Mouse (Mus musculus): Measurements from ENCODE around the gene Atp2a1. TPM values are rescaled to one million over a fixed set of nuclear protein-coding genes. Genes with fewer than 3 reads are reported as not detected.
"Not testable (repeated sequence)": the region's sequence is repeated elsewhere in the genome, so short reads cannot be mapped to it uniquely, and the experiment has no call there.

The Atp2a1 gene
- total RNA-seq, 2 experiments from 2014 or later: 0.21 TPM; not detected in 1

DNA sequence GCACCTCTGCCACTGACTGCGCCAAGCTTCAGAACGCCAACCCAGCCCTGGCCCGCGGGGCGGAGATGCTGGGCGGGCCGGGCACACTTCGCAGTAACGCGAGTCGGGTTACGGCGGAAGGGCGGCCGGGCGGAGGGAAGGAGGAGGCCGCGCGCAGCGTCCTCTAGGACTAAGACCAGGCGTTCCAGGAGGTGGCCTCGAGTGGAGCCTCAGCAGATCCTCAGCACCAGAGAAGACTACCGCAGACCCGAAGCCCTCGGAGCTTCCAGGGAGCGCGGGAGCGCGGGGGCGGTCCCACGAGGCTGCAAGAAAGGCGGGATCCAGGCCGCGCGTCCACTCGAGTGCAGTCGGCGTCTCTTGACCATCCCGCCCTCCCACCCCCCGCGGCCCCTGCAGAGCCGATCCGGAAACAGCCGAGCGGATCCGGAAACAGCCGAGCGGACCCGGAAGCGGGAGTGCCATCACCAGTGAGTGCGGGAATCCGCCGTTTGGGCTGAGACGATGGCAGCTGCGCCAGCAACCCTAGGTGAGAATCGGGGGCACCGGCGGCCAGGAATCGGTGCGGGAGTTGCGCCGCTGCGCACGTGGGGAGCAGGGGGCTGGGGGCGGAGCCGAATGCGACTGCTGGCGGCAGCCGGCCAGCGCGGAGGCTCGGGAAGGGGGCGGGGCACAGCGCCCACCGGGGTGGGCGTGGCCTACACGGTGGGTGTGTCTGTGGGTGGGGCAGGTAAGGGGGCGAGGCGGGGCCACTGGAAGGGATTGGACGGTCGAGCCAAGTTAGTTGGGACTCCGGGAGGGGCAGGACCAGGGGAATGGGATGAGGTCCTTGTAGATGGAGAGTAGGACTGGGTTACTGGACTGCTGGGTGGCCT is 34.0 kb downstream of the Atp2a1 start, which contains the start of gene Rabep2:
Gene Rabep2, plus strand, starts transcription at position 129 of the 872 bp plus-strand sequence.
- intact Hi-C loops (cut with DNase I): no loop called here
- peak; percentile 93 to 96 for DNase-seq (ENCODE audit: low spot score in 2 of 2)

DNA sequence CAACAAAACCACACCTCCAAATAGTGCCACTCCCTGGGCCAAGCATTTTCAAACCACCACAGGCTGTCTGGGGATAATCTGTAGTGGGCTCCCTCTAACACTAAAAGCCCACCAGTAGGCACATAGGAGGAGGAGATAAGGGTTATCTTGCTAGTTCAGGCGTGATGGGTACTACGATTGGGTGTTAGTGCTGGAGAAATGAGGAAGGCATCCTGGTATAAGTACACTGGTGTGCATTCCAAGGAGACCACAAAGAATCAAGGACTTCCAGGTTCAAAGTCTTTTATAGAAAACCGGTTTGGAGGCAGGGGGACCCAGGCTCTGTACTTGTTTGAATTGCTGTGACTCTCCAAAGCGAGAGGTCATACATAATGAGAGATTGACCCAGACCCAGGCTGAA is 34.8 kb downstream of the Atp2a1 start:
- DNase-seq (ENCODE audit: low spot score in 2 of 2): no peak
- intact Hi-C loops (cut with DNase I): no loop called here

DNA sequence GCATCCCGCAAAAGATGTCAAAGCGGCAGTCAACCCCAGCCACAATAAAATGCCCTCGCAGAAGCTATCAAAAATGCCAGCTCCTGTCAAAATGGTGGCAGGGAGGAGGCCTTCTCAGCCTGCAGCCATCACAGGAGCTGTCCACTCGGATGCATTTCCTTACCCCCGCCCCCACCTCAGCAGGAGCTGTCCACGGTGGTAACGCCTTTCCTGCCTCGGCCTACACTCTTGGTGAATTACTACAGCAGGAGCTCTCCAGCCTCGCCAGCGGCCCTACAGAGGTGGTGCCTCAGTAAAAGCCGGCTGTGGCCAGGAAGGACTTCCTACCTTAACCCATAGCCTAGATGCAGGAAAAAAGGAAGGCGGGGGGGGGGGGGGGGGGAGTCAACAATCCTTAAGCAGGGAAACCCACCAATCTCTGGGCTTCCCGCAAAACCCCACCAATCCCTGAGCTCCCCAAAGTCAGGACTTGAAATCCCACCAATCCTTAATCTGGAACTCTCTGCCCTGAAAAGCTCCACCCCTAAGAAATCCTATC is 35.5 kb downstream of the Atp2a1 start:
- DNase-seq (ENCODE audit: low spot score in 2 of 2): no peak
- intact Hi-C loops (cut with DNase I): no loop called here

- intact Hi-C loops (cut with DNase I): no loop called here
- no peak for DNase-seq (ENCODE audit: low spot score in 2 of 2)
Measured at GRCm38 (mm10) chr7:126424161-126424560, 38.7 kb downstream of the Atp2a1 start.

DNA sequence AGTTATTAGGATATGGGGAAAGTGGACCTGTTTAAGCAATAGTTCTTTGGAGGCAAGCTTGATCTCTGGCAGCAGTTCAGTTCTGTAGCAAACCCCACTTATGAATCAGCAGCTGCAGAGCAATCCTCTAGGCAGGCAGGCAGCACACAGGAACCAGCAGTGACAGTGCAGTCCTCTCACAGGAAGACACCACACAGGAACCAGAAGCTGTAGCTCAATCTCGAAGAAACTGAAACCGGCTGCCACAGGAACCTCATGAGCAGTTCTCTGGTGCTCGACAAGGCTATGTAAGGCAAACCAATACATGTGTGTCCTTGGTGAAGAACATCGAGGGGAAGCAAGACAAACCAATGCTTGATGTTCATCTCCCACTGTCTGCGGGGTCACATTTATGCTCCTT is 41.2 kb downstream of the Atp2a1 start:
- no peak for DNase-seq (ENCODE audit: low spot score in 2 of 2)
- intact Hi-C loops (cut with DNase I): no loop called here

DNA sequence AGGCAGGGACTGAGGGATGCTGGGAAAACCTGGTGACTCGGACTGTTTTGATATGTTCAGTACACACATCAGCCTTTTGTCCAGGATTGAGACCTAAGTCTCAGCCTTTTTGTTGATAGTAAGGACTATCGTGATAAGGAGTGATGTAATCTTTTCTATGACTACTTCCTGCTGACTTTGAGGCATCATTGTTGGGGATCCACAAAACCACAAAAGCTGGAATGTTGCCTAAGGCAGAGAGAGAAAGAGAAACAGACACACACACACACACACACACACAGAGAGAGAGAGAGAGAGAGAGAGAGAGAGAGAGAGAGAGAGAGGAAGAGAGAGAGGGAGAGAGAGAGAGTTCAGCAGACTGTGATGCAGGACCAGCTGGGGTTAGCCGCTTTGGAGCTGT is 44.4 kb downstream of the Atp2a1 start:
- intact Hi-C loops (cut with DNase I): no loop called here

DNA sequence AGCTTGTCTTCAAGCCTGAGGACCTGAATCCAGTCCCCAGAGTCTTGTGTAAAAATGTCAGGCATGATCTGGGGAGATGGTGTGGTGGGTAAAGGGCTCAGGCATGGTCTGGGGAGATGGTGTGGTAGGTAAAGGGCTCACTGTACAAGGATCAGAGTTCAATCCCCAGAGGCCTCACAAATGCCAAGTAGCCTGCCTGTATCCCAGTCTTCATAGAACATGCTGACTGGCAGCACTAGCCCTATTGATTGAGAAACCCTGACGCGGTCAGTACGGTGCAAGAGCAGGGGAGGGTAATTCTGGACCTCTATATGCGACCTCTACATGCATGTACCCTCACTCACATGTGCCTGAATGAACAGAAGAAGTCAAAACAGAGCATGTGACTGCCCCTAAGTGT is 45.3 kb downstream of the Atp2a1 start:
- DNase-seq (ENCODE audit: low spot score in 2 of 2): no peak
- intact Hi-C loops (cut with DNase I): no loop called here

More for the DNA sequence above, 44.4 kb downstream of the Atp2a1 start:
- no peak for DNase-seq (ENCODE audit: low spot score in 2 of 2)

DNA sequence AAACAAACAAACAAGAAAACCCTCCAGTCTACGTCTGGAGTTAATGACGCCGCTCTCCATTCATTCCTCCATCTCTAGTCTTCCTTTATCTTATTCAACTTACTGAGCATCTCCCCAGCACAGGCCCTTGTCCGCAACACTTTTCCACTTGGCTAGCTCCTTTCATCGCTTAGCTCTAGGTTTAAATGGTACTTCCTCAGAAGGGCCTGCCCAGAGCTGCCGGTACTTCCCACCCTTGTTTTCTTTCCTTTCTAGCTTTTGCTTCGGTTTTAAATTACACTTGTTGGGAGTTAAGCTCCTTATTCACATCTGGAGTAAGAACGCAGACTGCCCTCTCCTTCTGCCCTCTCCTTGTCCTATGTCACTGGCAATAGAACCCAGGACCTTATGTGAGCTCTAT is 45.9 kb downstream of the Atp2a1 start:
- intact Hi-C loops (cut with DNase I): no loop called here
- DNase-seq (ENCODE audit: low spot score in 2 of 2): no peak

- DNase-seq (ENCODE audit: low spot score in 2 of 2): no peak
- intact Hi-C loops (cut with DNase I): no loop called here
Measured at GRCm38 (mm10) chr7:126416615-126417014, 46.3 kb downstream of the Atp2a1 start.

GRCm38 (mm10) chr7:126414725-126415124 is 48.2 kb downstream of the Atp2a1 start, which contains the start of gene Cd19:
Gene Cd19 (minus strand): TSS chr7:126414889.
- intact Hi-C loops (cut with DNase I): no loop called here
- no peak for DNase-seq (ENCODE audit: low spot score in 2 of 2)

DNA sequence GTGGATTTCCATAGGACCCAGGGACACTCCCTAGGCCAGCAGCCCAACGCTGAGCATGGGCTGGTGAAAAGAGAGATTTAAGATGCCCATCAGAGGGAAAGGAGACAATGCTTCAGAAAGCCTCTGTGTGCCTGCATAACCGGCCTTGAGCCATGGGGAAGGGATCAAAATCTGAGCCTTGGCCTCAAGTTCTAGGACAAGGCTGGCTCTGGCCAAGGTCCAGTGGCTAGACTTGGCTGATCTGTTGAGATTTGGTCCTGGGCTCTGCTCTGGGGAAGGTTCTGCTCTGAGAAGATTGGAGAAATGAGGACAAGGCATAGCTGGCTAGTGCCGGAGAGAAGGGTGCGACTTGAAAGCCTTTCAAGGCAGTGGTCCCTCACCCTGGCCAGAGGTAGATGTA is 51.8 kb downstream of the Atp2a1 start:
- intact Hi-C loops (cut with DNase I): no loop called here
- DNase-seq (ENCODE audit: low spot score in 2 of 2): no peak

DNA sequence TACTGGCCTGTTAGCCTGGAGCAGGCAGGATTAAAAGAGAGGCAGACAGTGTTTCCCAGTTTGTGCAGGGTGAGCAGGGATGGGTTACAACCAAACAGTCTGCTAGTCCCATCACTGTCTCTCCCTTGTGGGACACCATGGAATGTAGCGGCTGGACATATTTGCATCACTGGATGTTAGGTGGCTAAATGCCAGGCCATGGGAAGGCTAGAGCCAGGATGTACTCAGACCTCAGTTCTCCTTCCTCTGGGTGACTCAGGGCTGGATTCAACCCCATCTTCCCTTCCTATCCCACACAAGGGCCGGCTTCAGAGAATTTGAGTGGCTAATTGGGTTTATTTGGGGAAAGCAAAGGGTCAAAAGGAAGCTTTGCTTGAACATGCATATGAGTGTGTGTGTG is 54.2 kb downstream of the Atp2a1 start:
- DNase-seq (ENCODE audit: low spot score in 2 of 2): no peak
- intact Hi-C loops (cut with DNase I): loop anchor here (5.0 kb wide), 1 partner anchor 49 kb away; no protein-coding TSS in a partner anchor

DNA sequence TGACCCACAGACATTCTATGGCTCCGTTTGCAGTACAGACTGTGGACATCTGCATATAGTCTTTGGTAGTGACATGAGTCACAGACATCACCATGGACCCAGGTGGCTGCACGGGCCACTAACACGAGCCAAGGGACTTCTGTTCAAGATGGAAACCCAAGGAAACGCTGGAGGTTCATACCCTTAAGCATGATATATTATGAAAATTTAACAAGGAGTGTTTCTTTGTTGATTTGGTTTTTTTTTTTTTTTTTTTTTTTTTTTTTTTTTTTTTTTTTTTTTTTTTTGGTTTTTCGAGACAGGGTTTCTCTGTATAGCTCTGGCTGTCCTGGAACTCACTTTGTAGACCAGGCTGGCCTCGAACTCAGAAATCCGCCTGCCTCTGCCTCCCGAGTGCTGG is 60.4 kb downstream of the Atp2a1 start:
- DNase-seq (ENCODE audit: low spot score in 2 of 2); intact Hi-C loops (cut with DNase I): not testable (repeated sequence)

- DNase-seq (ENCODE audit: low spot score in 2 of 2): peak; percentile 69 to 82
- intact Hi-C loops (cut with DNase I): loop anchor here (5.0 kb wide), 2 partner anchors 68 to 128 kb away; no protein-coding TSS in a partner anchor
Measured at GRCm38 (mm10) chr7:126399548-126399947, 63.4 kb downstream of the Atp2a1 start.

DNA sequence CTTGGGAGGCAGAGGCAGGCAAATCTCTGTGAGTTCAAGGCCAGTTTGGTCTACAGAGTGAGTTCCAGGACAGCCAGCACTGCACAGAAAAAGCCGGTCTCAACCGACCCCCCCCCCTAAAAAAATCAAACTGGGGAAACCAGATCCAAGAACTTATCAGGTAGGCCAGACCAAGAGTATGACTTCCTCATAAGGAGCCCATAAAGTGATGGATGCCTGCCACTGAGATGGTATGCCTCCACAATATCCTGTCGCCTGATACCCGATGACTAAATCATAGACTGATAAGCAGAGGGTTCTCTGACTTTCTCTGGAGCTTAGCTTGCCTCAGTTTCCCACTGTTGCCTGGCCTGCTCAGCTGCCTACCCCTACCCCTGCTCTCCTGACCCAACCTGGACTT is 65.1 kb downstream of the Atp2a1 start:
- DNase-seq (ENCODE audit: low spot score in 2 of 2): no peak
- intact Hi-C loops (cut with DNase I): loop anchor here (5.0 kb wide), 2 partner anchors 69 to 129 kb away; no protein-coding TSS in a partner anchor

GRCm38 (mm10) chr7:126397221-126397620 is 65.7 kb downstream of the Atp2a1 start:
- no peak for DNase-seq (ENCODE audit: low spot score in 2 of 2)
- intact Hi-C loops (cut with DNase I): loop anchor here (5.0 kb wide), 2 partner anchors 70 to 130 kb away; no protein-coding TSS in a partner anchor

DNA sequence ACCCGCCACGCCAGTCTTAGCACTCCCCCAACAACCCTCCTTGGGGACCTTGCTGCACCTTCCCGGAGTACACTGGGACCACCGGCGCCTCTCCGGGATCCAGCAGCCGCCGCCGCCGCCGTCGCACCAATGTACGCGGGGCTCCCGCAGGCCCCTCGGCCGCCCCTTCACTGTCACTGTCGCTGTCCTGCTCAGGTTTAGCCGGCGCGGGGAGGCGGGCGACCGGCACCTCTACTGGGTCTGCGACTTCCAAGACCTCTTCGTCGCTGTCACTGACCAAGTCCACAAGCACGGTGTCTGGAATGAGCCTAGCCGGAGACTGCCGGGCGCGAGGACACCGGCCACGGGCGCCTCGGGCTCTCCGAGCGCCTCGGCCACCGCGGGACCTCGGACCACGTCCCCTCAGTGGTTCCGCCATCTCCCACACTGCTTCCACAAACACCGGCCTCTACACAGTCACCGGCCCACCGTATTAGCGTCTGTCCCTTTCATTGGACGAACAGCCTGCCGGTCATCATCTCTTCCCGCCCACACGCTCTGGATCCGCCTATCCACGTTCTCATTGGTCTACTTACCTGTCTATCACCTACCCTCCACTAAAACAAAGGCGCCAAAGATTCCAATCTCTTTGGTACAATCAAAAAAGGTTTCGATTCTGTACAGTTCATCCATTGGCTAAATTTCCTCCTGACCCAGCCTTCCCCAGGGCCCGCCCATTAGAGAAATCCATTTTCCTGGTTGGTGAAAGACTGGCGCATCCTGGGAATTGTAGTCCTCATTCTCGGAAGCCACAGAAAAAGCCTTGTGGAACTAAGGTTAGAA is 66.4 kb downstream of the Atp2a1 start, which contains the start of gene Nfatc2ip:
Gene Nfatc2ip, minus strand, starts transcription at position 440 of the 822 bp plus-strand sequence.
- DNase-seq (ENCODE audit: low spot score in 2 of 2): peak; percentile 99
- intact Hi-C loops (cut with DNase I): loop anchor here (5.0 kb wide), 2 partner anchors 71 to 131 kb away; no protein-coding TSS in a partner anchor

Data from left cerebral cortex, postnatal 14 days (tissue).